Mouse (Mus musculus) thymus, postnatal 14 days (tissue): ENCODE data around the gene Zswim2.
A peak's percentile ranks its signal among the peaks of the same experiment; 100 is the strongest.
"Not testable (repeated sequence)": the region's sequence is repeated elsewhere in the genome, so short reads cannot be mapped to it uniquely, and the experiment has no call there.

Source experiments
- DNase-seq: peaks from one replicate; pipeline ENCODE4 v3.0.0; 2021

Gene Zswim2

GRCm38 (mm10) chr2:83940931-83941361 lies at the start of gene Zswim2:
Gene Zswim2, minus strand, starts transcription at chr2:83941228.
- peak; percentile 26 for DNase-seq

- DNase-seq: not testable (repeated sequence)
Observed at GRCm38 (mm10) chr2:83990253-83990652, 49.2 kb upstream of the Zswim2 start, which contains the start of gene Gm13691. Gene Gm13691, plus strand, starts transcription at chr2:83990553.

GRCm38 (mm10) chr2:83984443-83984842 lies 43.4 kb upstream of the Zswim2 start, which contains the start of gene Gm13697:
Gene Gm13697, plus strand, starts transcription at chr2:83984743.
- DNase-seq: not testable (repeated sequence)

DNA sequence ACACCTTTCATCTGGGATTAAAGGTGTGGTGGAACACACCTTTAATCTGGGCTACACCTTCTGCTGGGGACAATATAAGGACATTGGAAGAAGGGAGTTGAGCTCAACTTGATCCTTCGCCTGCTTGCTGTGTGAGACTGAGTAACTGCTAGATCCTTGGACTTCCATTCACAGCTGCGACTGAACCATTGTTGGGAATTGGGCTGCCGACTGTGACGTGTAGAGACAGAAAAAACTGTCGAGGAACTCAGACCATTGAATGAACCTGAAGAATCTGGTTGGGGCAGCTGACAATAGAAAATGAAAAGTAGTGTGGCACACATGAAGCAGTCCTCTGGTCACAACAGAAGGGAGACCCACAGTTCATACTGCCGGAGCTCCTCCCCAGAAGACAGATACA lies 37.6 kb upstream of the Zswim2 start, which contains the start of gene Gm13694:
Gm13694 (plus strand) TSS at position 301 of the 400 bp plus-strand sequence.
- not testable (repeated sequence) for DNase-seq

GRCm38 (mm10) chr2:83972823-83973222 lies 31.8 kb upstream of the Zswim2 start, which contains the start of gene Gm13696:
Gene Gm13696, plus strand, starts transcription at chr2:83973123.
- not testable (repeated sequence) for DNase-seq

DNA sequence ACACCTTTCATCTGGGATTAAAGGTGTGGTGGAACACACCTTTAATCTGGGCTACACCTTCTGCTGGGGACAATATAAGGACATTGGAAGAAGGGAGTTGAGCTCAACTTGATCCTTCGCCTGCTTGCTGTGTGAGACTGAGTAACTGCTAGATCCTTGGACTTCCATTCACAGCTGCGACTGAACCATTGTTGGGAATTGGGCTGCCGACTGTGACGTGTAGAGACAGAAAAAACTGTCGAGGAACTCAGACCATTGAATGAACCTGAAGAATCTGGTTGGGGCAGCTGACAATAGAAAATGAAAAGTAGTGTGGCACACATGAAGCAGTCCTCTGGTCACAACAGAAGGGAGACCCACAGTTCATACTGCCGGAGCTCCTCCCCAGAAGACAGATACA lies 26.0 kb upstream of the Zswim2 start, which contains the start of gene Gm13695:
Gm13695 (plus strand) TSS at position 301 of the 400 bp plus-strand sequence.
- not testable (repeated sequence) for DNase-seq

GRCm38 (mm10) chr2:83961203-83961602 lies 20.2 kb upstream of the Zswim2 start, which contains the start of gene Gm13693:
Gene Gm13693, plus strand, starts transcription at chr2:83961503.
- DNase-seq: not testable (repeated sequence)

GRCm38 (mm10) chr2:83955393-83955792 lies 14.4 kb upstream of the Zswim2 start, which contains the start of gene Gm13698:
Gene Gm13698, plus strand, starts transcription at chr2:83955693.
- not testable (repeated sequence) for DNase-seq

DNA sequence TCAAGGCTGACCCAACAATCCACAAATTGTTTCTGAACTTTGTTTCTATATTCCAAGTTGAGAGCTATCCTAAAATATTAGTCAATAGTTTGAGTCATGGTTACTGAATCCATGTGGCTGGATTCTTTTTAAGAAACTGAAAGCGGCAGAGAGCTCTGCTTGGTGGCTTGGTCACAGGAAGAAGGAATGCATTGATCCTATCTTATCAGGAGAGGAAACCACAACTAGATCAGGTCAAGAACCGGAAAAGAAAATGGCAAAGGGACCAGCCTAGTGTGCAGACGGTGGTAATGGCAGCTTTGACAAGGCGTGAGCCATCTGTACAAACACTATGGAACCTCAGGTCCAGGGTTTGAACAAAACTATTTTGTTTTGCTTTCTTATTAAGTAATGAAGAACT lies 764 bp upstream of the Zswim2 start:
- no peak for DNase-seq

- no peak for DNase-seq
Observed at GRCm38 (mm10) chr2:83941378-83941777, 350 bp upstream of the Zswim2 start.

DNA sequence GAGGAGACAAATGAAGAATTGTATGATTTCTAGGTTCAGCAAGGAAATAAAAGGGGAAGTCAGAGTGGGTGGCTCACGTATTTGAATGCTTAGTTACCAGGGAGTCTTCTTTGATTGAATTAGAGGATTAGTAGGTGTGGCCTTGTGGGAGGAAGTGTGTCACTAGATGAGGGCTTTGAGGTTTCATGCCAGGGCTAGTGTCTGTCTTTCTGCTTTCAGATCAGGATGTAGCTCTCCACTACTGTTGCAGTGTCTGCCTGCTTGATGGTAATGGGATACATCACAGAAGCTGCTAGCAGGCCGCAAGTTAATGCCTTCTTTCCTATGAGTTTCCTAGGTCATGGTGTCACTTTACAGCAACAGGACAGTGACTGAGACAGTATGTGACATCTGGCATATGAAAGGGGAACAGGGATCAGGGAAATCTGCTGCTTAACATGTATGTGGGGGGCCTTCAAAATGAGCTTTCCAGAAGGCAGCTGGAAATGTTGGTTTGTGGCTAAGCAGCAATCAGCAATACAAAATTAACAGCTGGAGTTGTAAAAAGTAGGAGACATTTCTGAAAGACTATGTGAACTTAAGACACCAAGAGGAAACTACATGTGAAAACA lies 11.4 kb downstream of the Zswim2 start:
- DNase-seq: peak; percentile 9

- DNase-seq: no peak
Observed at GRCm38 (mm10) chr2:83901896-83902540, 39.0 kb downstream of the Zswim2 start.

GRCm38 (mm10) chr2:83893701-83894100 lies 47.3 kb downstream of the Zswim2 start:
- DNase-seq: no peak

DNA sequence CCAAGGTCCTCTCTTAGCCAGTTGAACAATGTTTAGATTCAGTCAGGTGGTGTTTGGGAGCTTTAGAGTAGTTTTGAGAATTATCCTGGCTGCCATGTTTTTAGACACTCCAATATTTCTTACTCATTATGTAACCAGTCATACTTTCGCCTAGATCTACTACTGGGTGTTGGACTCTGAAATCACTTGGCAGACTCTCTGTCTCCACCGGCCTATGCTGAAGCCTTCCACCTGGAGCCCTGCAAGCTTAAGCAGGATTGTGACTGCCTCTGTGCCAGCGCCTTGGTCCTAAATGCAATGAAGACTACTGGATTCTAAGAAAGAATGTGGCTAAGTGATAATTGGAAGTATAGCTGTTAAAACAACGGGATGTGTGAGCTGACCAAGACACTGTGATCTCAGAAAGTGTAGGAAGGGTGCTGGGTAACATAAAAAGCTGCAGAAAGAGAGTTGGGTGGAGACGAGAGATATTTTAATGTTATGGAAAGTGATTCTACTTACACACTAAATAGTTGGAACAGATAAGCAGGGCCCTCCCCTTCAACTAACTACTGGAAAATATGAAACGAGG lies 57.1 kb downstream of the Zswim2 start:
- no peak for DNase-seq
